Mouse (Mus musculus) cerebral cortex, adult 2 months (tissue): ENCODE measurements around the gene Akap13.

Experiments used
- WGBS: fragments of 180-500 bp; shearing (Covaris S2); methylation state at CpG from one replicate; pipeline ENCODE4 v1.1.7; 2018; 5-methylcytosine and 5-hydroxymethylcytosine counted together

Akap13 gene

GRCm38 (mm10) chr7:75460290-75460689 lies 5.0 kb downstream of the Akap13 start:
- 90% methylated on average over 1 of the region's 1 CpGs for WGBS

GRCm38 (mm10) chr7:75467791-75468190 lies 12.5 kb downstream of the Akap13 start:
- 85% methylated on average over 7 of the region's 7 CpGs for WGBS

GRCm38 (mm10) chr7:75470318-75470925 lies 15.1 kb downstream of the Akap13 start:
- 75% methylated on average over 7 of the region's 7 CpGs for WGBS

- WGBS = 55% methylated on average over 7 of the region's 7 CpGs
These were observed 17.2 kb downstream of the Akap13 start for GRCm38 (mm10) chr7:75472316-75473195.

- WGBS = 82% methylated on average over 1 of the region's 1 CpGs
These were observed 18.0 kb downstream of the Akap13 start for GRCm38 (mm10) chr7:75473294-75473693.

- WGBS = 97% methylated on average over 1 of the region's 1 CpGs
These were observed 18.7 kb downstream of the Akap13 start for GRCm38 (mm10) chr7:75474064-75474463.

GRCm38 (mm10) chr7:75478060-75478459 lies 22.7 kb downstream of the Akap13 start:
- WGBS = 93% methylated on average over 2 of the region's 2 CpGs

GRCm38 (mm10) chr7:75480721-75481426 lies 25.5 kb downstream of the Akap13 start:
- WGBS = 95% methylated on average over 6 of the region's 6 CpGs

- 78% methylated on average over 2 of the region's 2 CpGs for WGBS
These were observed 30.7 kb downstream of the Akap13 start for GRCm38 (mm10) chr7:75486031-75486430.

GRCm38 (mm10) chr7:75495941-75496441 lies 40.7 kb downstream of the Akap13 start:
- 84% methylated on average over 3 of the region's 3 CpGs for WGBS

GRCm38 (mm10) chr7:75498627-75499026 lies 43.3 kb downstream of the Akap13 start:
- 67% methylated on average over 5 of the region's 5 CpGs for WGBS

- 90% methylated on average over 7 of the region's 7 CpGs for WGBS
These were observed 43.9 kb downstream of the Akap13 start for GRCm38 (mm10) chr7:75499271-75499670.

- 98% methylated on average over 4 of the region's 4 CpGs for WGBS
These were observed 44.8 kb downstream of the Akap13 start for GRCm38 (mm10) chr7:75500164-75500563.

- WGBS = 85% methylated on average over 4 of the region's 4 CpGs
These were observed 45.5 kb downstream of the Akap13 start for GRCm38 (mm10) chr7:75500793-75501192.

GRCm38 (mm10) chr7:75504524-75504923 lies 49.2 kb downstream of the Akap13 start:
- WGBS = 66% methylated on average over 2 of the region's 2 CpGs

GRCm38 (mm10) chr7:75506628-75507027 lies 51.3 kb downstream of the Akap13 start:
- WGBS = 91% methylated on average over 4 of the region's 4 CpGs

GRCm38 (mm10) chr7:75509085-75509873 lies 53.9 kb downstream of the Akap13 start:
- 81% methylated on average over 5 of the region's 5 CpGs for WGBS

GRCm38 (mm10) chr7:75515472-75515871 lies 60.1 kb downstream of the Akap13 start:
- WGBS = 77% methylated on average over 6 of the region's 6 CpGs

GRCm38 (mm10) chr7:75516716-75517619 lies 61.6 kb downstream of the Akap13 start:
- 84% methylated on average over 14 of the region's 14 CpGs for WGBS

- WGBS = 41% methylated on average over 6 of the region's 6 CpGs
These were observed 65.2 kb downstream of the Akap13 start for GRCm38 (mm10) chr7:75520531-75520930.
